Mouse (Mus musculus) lung, adult 2 months (tissue): ENCODE results near the gene Rapgef5.

Experiments
- CTCF ChIP-seq: fragments of 200-500 bp; IDR thresholded peaks from 2 replicates; pipeline ENCODE4 v1.5.1; 2011; ENCODE audit warnings: mild to moderate bottlenecking, low read length, control low read depth; ENCODE audit not compliant: insufficient read depth
- POLR2A ChIP-seq: fragments of 200-500 bp; IDR thresholded peaks from 2 replicates; pipeline ENCODE4 v1.6.1; 2011; ENCODE audit warnings: low read depth, mild to moderate bottlenecking, control low read depth, low read length, borderline replicate concordance; ENCODE audit errors: extremely low read depth

GRCm38 (mm10) chr12:117737332-117738031 is 221.2 kb downstream of the Rapgef5 start:
- TF ChIP-seq CTCF (no peak), POLR2A (no peak)
